ENCODE assay signal across 8 mouse cellular contexts in the genomic region with DNA sequence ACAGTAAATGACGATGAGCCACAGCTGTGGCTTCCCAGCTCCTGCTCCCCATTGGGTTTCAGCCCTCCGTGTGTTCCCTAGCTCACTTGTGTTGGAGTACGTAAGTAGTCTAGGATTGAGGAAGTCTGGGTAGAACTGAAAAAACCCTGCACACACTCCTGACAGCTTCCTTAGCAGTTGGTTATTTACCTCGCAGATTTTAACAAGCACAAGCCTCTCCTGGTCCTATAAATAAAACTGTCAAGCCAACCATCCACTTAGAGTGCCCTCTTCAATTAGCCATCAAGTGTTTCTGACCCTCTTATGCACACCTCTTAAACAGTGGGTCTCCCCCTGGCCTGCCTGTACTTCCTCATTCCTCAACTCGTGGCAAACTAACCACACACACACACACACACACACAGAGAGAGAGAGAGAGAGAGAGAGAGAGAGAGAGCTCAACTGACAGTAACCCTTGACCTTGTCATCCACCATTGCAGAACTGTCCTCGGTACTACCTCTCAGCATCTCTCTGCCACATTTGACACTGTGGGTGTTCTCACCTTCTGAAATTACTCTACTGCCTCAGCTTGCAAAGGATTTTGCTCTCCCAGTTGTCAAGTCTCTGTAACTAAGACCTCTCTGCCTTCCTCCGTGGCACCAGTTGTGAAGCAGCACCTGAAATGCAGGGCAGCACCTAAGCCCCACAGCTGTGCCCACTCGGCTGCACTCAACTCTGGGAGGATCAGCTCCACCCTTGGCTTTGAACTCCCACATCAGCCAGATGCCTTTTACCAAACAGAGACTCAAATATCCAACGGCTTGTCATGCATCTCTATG. TPM values are rescaled to one million over a fixed set of nuclear protein-coding genes. Genes with fewer than 3 reads are reported as not detected.
DNase-seq lines count a peak whose midpoint lies in the region; ATAC-seq and TF ChIP-seq lines count a peak whose summit lies in the region.

No protein-coding gene starts in this region.

- H3K27ac ChIP-seq in heart, embryonic 15.5 days = peak overlapping the region; percentile 76
- peak overlapping the region; percentile 87 for H3K27ac ChIP-seq in liver, postnatal 0 days (ENCODE audit: low read depth)
- H3K27ac ChIP-seq in neural tube, embryonic 14.5 days (ENCODE audit: low read depth, low read length) = peak overlapping the region; percentile 76; the same call in 1 of the 2 replicates

- peak; percentile 84 for DNase-seq in A20 (ENCODE audit: low read depth, low spot score)
- peak; percentile 88 for DNase-seq in MEL-GATA-1-ER (ENCODE audit: extremely low read depth, low read depth)
- peak; percentile 46 for DNase-seq in liver, postnatal 0 days
- no peak for DNase-seq in left cerebral cortex, adult 11 months (ENCODE audit: low spot score)
- DNase-seq in gastrocnemius, postnatal 36 days = no peak
- DNase-seq in cerebellum, adult 11 months = no peak

- intact Hi-C loops in gastrocnemius, postnatal 36 days (cut with DNase I) = no loop called here

- 44% methylated on average over 9 of the region's 9 CpGs for WGBS in heart, embryonic 15.5 days
- WGBS in liver, postnatal 0 days (ENCODE audit: insufficient replicate concordance) = 35% methylated on average over 9 of the region's 9 CpGs
- 74% methylated on average over 9 of the region's 9 CpGs for WGBS in neural tube, embryonic 14.5 days

- peaks cover 30% of the 10 kb centered on the region for H3K4me1 ChIP-seq in heart, embryonic 15.5 days (replicated peaks)
- H3K4me1 ChIP-seq in liver, postnatal 0 days (ENCODE audit: insufficient read depth) = peaks cover 29% of the 10 kb centered on the region
- H3K4me1 ChIP-seq in neural tube, embryonic 14.5 days (ENCODE audit: control insufficient read depth, insufficient read depth, low read length) = peaks cover 11% of the 10 kb centered on the region

- H3K4me2 ChIP-seq in heart, embryonic 15.5 days = peak overlapping the region; percentile 92
- peak overlapping the region; percentile 80 for H3K4me2 ChIP-seq in liver, postnatal 0 days (ENCODE audit: low read depth, low read length)
- H3K4me2 ChIP-seq in neural tube, embryonic 14.5 days (ENCODE audit: low read depth, low read length) = peak overlapping the region; percentile 87; the same call in 1 of the 2 replicates

- H3K9ac ChIP-seq in heart, embryonic 15.5 days = no peak overlapping the region
- peak overlapping the region; percentile 90 for H3K9ac ChIP-seq in liver, postnatal 0 days (replicated peaks)
- H3K9ac ChIP-seq in neural tube, embryonic 14.5 days (replicated peaks; ENCODE audit: low read depth, low read length) = no peak overlapping the region

- no peaks in the 10 kb centered on the region for H3K36me3 ChIP-seq in heart, embryonic 15.5 days
- peaks cover 7% of the 10 kb centered on the region; the same call in 1 of the 2 replicates for H3K36me3 ChIP-seq in liver, postnatal 0 days (replicated peaks; ENCODE audit: insufficient read depth, low read length)
- H3K36me3 ChIP-seq in neural tube, embryonic 14.5 days (ENCODE audit: control insufficient read depth, insufficient read depth, low read length) = no peaks in the 10 kb centered on the region

- TF ChIP-seq CTCF in liver, postnatal 0 days (IDR thresholded peaks at IDR 0.05; ENCODE audit: low read depth) = no peak

- H3K4me3 ChIP-seq in heart, embryonic 15.5 days = peak overlapping the region; percentile 96; the same call in 1 of the 2 replicates
- H3K4me3 ChIP-seq in liver, postnatal 0 days (ENCODE audit: low read depth, low read length) = peak overlapping the region; percentile 81
- peak overlapping the region; percentile 95 for H3K4me3 ChIP-seq in neural tube, embryonic 14.5 days (ENCODE audit: low read depth, low read length)

- no peak; the same call in 1 of the 2 replicates for ATAC-seq in heart, embryonic 15.5 days (replicated peaks; ENCODE audit: insufficient number of reproducible peaks, insufficient read depth, low FRiP score, low read depth)
- 0 out of 2 replicates have a peak, but pooled peaks have one; percentile 4 for ATAC-seq in liver, postnatal 0 days
- no peak for ATAC-seq in neural tube, embryonic 14.5 days (ENCODE audit: low read depth)

- TF ChIP-seq EP300 in liver, postnatal 0 days (IDR thresholded peaks at IDR 0.05; ENCODE audit: low read depth) = no peak

- H3K9me3 ChIP-seq in heart, embryonic 15.5 days (replicated peaks) = no peaks in the 10 kb centered on the region
- no peaks in the 10 kb centered on the region for H3K9me3 ChIP-seq in liver, postnatal 0 days (ENCODE audit: low read length)
- H3K9me3 ChIP-seq in neural tube, embryonic 14.5 days (ENCODE audit: control insufficient read depth, low read length) = no peaks in the 10 kb centered on the region

- H3K27me3 ChIP-seq in heart, embryonic 15.5 days = no peaks in the 10 kb centered on the region
- H3K27me3 ChIP-seq in liver, postnatal 0 days (ENCODE audit: insufficient read depth, low read length) = no peaks in the 10 kb centered on the region
- no peaks in the 10 kb centered on the region for H3K27me3 ChIP-seq in neural tube, embryonic 14.5 days (ENCODE audit: control insufficient read depth, insufficient read depth, low read length)

RNA-seq across cellular contexts. Expression of a gene that starts 15.7 kb away (rescaled TPM):
- 8.4 and 9.4 TPM in 2 replicates for polyA plus RNA-seq in heart, embryonic 15.5 days (2015; fragmentation: Nextera tagmentation; extraction: Ambion mirVana)
- 9.0 and 9.9 TPM in 2 replicates for polyA plus RNA-seq in liver, postnatal 0 days (2015; fragmentation: Nextera tagmentation; extraction: Ambion mirVana)
- polyA plus RNA-seq in neural tube, embryonic 14.5 days (2014; fragmentation: Nextera tagmentation; extraction: Ambion mirVana) = 13.0 and 15.1 TPM in 2 replicates
- 10 to 100 TPM; 35.7 to 38.4 TPM for total RNA-seq in gastrocnemius, postnatal 36 days (2021)

Comparison
In these comparisons a context has a peak if more than half of its experiments do, and no peak if none do; other contexts are left out.
1. DNase-seq: peak in A20 (single experiment), MEL-GATA-1-ER (single experiment) and liver, postnatal 0 days (single experiment); none in left cerebral cortex, adult 11 months (single experiment), gastrocnemius, postnatal 36 days (0 of 2) and cerebellum, adult 11 months (single experiment).
2. Peak in every context shown above with its lines, with median percentiles within 50 percentile points of each other: H3K27ac ChIP-seq, H3K4me2 ChIP-seq and H3K4me3 ChIP-seq.